Mouse (Mus musculus): ENCODE measurements at regions not wholly inside any gene's neighbourhood (a gene's known extent, or its start where the extent isn't known, plus 50 kb on each side); places are given as distances from the start of the nearest gene placed in this dataset.
A peak's percentile ranks its signal among the peaks of the same experiment; 100 is the strongest.

- in situ Hi-C loops (cut with MboI; ENCODE audit: low pct_unique_long_range_greater_than_20kb): no loop called here
- TF ChIP-seq CTCF (IDR thresholded peaks at IDR 0.05): no peak
- H3K27me3 ChIP-seq: peaks cover 5% of the 10 kb centered on the region
- DNase-seq (ENCODE audit: low read depth, low spot score) (no peak), ATAC-seq (no peak)
- ChIA-PET CTCF (no interaction called here), POLR2A (no interaction called here)
These were observed 77.1 kb downstream of the Utp18 start for GRCm38 (mm10) chr11:93808431-93808830.

DNA sequence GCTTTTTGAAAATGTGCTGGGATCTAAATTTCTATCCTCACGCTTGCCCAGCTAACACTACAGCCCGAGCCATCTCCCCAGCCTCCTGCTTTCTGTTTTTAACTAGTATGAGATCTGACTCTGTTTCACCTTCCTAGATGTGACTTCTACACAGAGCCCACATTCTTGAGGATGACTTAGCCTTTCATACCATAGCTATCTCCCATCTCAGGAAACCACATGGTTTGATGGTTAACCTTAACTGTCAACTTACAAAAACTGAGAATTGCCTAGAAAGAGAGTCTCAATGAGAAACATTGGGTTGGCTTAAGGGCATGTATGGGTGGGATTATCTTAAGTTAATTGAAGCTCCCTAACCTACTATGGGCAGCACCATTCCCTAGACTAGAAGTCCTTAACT, 78.4 kb downstream of the Utp18 start:
- no peak for TF ChIP-seq CTCF (IDR thresholded peaks at IDR 0.05)
- ChIA-PET CTCF (no interaction called here), POLR2A (no interaction called here)
- in situ Hi-C loops (cut with MboI; ENCODE audit: low pct_unique_long_range_greater_than_20kb): no loop called here
- no peak for DNase-seq (ENCODE audit: low read depth, low spot score)
- H3K27me3 ChIP-seq: peaks cover 6% of the 10 kb centered on the region
- ATAC-seq: no peak

DNA sequence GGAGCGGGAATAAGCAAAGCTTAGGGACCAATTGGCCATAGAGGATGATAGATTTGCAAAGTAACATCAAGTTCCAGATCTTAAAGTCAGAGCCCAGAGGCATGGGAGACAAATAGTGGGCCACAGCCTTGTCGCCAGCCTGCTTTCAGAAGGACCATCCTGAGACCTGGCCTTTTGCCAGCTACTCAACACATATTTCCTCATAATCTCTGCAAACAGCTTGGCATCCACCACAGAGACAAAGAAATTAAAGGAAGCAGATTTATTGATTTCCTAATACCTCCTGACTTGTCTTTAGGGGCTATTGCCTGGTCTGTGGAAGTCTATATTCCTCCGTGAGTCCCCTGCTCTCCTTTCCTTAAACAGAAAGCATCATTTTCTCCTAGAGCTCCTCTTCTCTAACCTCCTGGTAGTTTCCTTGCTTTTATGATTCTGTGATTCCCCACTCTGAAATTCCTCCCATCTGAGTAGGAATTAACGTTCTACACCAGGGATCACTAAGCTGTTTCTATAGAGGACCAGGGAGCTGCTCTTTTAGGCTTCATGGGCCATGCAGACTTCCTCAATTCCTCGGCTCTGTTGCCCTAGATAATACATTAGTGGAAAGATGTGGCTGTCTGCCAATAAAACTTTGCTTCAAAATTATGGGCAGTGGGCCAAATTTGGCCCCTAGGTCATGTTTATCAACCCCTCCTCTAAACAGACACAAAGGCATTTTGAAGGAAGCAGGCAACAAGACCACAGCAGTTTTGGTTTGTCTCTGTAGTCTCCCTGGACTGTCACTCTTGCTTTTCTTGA, 114.2 kb downstream of the Utp18 start:
- no peak for DNase-seq (ENCODE audit: low read depth, low spot score)
- POLR2A ChIA-PET: no interaction called here
- no peak for TF ChIP-seq CTCF (IDR thresholded peaks at IDR 0.05)
- ATAC-seq: no peak
- CTCF ChIA-PET: no interaction called here
- in situ Hi-C loops (cut with MboI; ENCODE audit: low pct_unique_long_range_greater_than_20kb): no loop called here
- H3K27me3 ChIP-seq: no peaks in the 10 kb centered on the region

DNA sequence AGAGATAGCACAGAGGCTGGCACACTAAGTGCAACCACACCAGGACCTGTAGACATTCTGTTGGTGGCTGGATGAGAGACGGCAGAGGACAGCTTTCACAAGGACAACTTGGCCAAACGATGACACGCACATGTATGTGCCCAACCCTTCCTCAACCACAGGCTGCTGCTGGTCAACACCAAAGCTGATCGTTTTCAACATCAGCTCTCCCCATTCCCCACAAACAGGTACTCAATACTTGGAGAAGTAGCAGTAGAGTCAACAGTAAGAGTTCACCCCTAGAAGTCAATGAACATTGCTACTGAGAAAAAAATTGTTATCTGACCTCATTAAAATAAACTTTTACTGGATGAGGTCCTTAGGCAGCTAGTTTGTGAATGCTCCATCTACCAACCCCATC, 119.6 kb downstream of the Utp18 start:
- TF ChIP-seq CTCF (IDR thresholded peaks at IDR 0.05): no peak
- ChIA-PET CTCF (interaction anchor here (0.8 to 1.2 kb wide), 2 partner anchors 8 to 17 kb away, joined by 3 read pairs; no protein-coding TSS in a partner anchor), POLR2A (no interaction called here)
- peaks cover 5% of the 10 kb centered on the region for H3K27me3 ChIP-seq
- in situ Hi-C loops (cut with MboI; ENCODE audit: low pct_unique_long_range_greater_than_20kb): no loop called here
- no peak for DNase-seq (ENCODE audit: low read depth, low spot score)
- no peak for ATAC-seq

- POLR2A ChIA-PET: no interaction called here
- in situ Hi-C loops (cut with MboI; ENCODE audit: low pct_unique_long_range_greater_than_20kb): no loop called here
- TF ChIP-seq CTCF (IDR thresholded peaks at IDR 0.05): peak; percentile 33
- DNase-seq (ENCODE audit: low read depth, low spot score) (no peak), ATAC-seq (no peak)
- H3K27me3 ChIP-seq: peaks cover 11% of the 10 kb centered on the region
- CTCF ChIA-PET: no interaction called here
These were observed 122.6 kb downstream of the Utp18 start for GRCm38 (mm10) chr11:93762832-93763530.

DNA sequence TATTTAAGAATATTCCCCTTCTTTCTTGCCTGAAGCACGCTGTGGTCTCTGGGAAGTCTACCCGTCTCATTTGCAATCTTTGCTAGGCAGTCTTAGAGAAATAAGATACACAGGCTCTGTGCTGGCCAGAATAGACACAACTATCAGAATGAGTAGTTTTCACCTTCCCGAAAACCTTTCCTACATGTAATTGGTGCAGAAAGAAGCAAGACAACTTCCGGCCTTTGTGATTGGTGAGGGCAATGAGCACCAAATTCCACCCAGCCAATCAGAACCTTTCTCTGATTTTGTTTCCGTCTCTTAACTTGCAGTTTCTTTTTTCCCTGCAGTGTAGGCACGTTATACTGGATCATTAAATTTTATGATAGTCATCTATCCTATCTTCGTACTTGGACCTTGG, 127.7 kb downstream of the Utp18 start:
- POLR2A ChIA-PET: no interaction called here

DNA sequence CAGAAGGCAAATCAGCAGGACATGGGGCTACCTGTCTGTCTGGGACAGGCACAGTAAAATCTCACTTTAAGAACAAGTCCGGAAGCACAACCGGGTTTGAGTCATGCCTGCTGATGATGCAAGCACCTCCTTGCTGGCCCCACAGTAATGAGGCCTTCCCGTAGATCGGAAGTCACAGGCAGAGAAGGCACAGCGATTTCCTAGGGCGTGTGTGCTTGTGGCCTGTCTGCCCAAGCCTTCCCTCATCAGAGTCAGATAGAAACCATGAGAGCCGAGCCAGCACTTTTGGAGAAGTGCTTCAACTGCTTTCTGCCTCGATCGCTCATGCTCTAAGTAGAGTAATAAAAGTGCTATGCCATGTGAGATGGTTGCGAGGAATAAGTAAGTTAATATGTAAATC, 148.9 kb downstream of the Utp18 start:
- no peak for TF ChIP-seq CTCF (IDR thresholded peaks at IDR 0.05)
- ChIA-PET CTCF (no interaction called here), POLR2A (no interaction called here)
- ATAC-seq (no peak), DNase-seq (ENCODE audit: low read depth, low spot score) (no peak)
- in situ Hi-C loops (cut with MboI; ENCODE audit: low pct_unique_long_range_greater_than_20kb): no loop called here
- no peaks in the 10 kb centered on the region for H3K27me3 ChIP-seq

More for the DNA sequence above, 127.7 kb downstream of the Utp18 start:
- no peak for ATAC-seq
- in situ Hi-C loops (cut with MboI; ENCODE audit: low pct_unique_long_range_greater_than_20kb): no loop called here
- CTCF ChIA-PET: interaction anchor here (1.3 kb wide), 1 partner anchor 8 kb away, joined by 3 read pairs; no protein-coding TSS in a partner anchor
- H3K27me3 ChIP-seq: peaks cover 11% of the 10 kb centered on the region
- no peak for TF ChIP-seq CTCF (IDR thresholded peaks at IDR 0.05)
- no peak for DNase-seq (ENCODE audit: low read depth, low spot score)

DNA sequence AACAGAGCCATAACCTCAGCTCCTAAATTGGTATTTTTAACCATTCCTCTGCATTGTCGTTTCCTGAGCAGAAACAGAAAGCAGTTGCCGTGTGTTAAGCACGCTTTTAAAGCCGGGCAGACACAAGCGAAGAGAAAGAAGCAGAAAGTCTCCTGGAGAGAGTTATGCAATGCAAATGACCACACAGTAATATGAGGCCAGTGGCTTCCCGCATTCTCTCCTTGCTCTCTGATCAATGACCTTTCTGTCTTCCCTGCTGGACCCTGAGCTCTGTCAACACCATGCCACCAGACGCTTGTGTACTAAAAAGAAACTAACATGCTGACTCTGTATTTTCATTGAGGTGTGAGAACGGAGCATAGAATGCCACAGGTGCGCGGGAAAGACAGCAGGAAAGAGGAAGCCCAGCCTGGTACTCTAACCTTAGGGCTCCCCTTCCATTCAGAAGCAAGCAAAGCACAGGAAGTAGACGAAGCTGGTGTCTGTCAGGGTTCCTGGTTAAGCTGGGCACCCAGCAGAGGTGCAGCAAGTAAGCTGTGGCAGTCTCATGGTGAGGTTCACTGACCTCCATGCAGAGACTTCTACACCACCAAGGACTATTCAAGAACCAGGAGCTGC, 151.9 kb downstream of the Utp18 start:
- DNase-seq (ENCODE audit: low read depth, low spot score) (no peak), ATAC-seq (no peak)
- ChIA-PET POLR2A (no interaction called here), CTCF (no interaction called here)
- H3K27me3 ChIP-seq: no peaks in the 10 kb centered on the region
- in situ Hi-C loops (cut with MboI; ENCODE audit: low pct_unique_long_range_greater_than_20kb): no loop called here
- TF ChIP-seq CTCF (IDR thresholded peaks at IDR 0.05): no peak

DNA sequence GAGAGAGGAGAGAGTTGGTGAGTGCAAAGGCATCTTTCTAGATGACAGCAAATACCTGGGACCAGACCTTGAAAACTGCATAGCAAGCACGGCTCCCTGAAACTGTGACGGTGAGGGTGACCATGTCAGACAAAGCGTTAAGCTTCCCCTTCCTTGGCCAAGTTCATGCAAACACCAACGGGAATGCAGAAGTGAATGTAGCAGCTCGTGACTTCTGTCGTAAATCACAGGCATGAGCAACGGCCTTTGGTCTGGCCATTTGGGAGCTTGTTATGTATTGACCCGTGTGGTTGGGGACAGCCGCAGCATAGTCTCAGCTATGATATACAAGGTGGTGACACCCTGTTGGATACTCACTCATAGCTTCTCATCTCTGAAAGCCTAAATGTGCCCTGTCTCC, 156.4 kb downstream of the Utp18 start:
- ChIA-PET CTCF (no interaction called here), POLR2A (no interaction called here)
- TF ChIP-seq CTCF (IDR thresholded peaks at IDR 0.05): no peak
- DNase-seq (ENCODE audit: low read depth, low spot score) (no peak), ATAC-seq (no peak)
- in situ Hi-C loops (cut with MboI; ENCODE audit: low pct_unique_long_range_greater_than_20kb): no loop called here
- no peaks in the 10 kb centered on the region for H3K27me3 ChIP-seq

DNA sequence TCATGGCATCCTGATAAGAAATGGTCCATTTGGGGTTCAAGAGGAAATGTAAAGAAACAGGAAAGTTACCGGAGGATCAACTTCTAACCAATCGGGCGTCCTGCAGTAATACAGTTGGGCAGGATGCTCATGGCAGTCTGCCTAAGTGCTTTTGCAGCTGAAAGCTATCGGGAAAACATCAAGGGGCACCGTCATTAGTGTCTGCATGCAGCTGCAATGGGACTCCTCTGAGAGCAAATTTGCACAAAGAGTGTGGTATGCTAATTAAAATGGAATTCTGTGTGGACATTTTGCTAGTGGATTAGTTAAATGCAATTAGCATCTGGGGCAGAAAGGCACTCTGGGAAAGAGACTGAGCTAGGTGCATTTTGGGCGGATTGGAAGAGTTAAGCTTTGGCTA, 160.3 kb downstream of the Utp18 start:
- peaks cover 6% of the 10 kb centered on the region for H3K27me3 ChIP-seq
- ChIA-PET CTCF (no interaction called here), POLR2A (no interaction called here)
- no peak for DNase-seq (ENCODE audit: low read depth, low spot score)
- in situ Hi-C loops (cut with MboI; ENCODE audit: low pct_unique_long_range_greater_than_20kb): no loop called here
- TF ChIP-seq CTCF (IDR thresholded peaks at IDR 0.05): no peak
- ATAC-seq: no peak

GRCm38 (mm10) chr11:93719141-93719540, 166.4 kb downstream of the Utp18 start:
- TF ChIP-seq CTCF (IDR thresholded peaks at IDR 0.05): no peak
- ChIA-PET POLR2A (no interaction called here), CTCF (interaction anchor here (1.4 kb wide), 1 partner anchor 10 kb away, joined by 5 read pairs; no protein-coding TSS in a partner anchor)
- ATAC-seq (no peak), DNase-seq (ENCODE audit: low read depth, low spot score) (no peak)
- in situ Hi-C loops (cut with MboI; ENCODE audit: low pct_unique_long_range_greater_than_20kb): no loop called here
- peaks cover 6% of the 10 kb centered on the region for H3K27me3 ChIP-seq

Measured in Patski (cell line).